Mouse (Mus musculus) ES-E14 (cell line): ENCODE measurements at regions not wholly inside any gene's neighbourhood (a gene's known extent, or its start where the extent isn't known, plus 50 kb on each side); places are given as distances from the start of the nearest gene placed in this dataset.

Experiments
- DNase-seq: peaks from one replicate; pipeline ENCODE4 v3.0.0-alpha.2; 2013; ENCODE audit warnings: low read depth, low spot score
- H3K27ac ChIP-seq: 2 replicates; pipeline ENCODE4 v1.5.1; 2012; ENCODE audit warnings: low read depth, mild to moderate bottlenecking, low read length, moderate library complexity, mixed read lengths; ENCODE audit not compliant: poor library complexity, insufficient read depth, severe bottlenecking
- H3K36me3 ChIP-seq: 2 replicates; pipeline ENCODE4 v1.6.1; 2012; ENCODE audit warnings: mild to moderate bottlenecking, low read length, moderate library complexity, mixed read lengths; ENCODE audit not compliant: control insufficient read depth, poor library complexity, insufficient read depth, severe bottlenecking
- H3K4me1 ChIP-seq, 2 experiments: fragments of 150-350 bp in 1 of 2; sonication (generic) in 1 of 2; 2 replicates each; pipeline ENCODE4 v1.6.1; 2012; ENCODE audit warnings: low read length in 2 of 2, mild to moderate bottlenecking in 1 of 2, mixed read lengths in 1 of 2; ENCODE audit not compliant: control insufficient read depth in 2 of 2, insufficient read depth in 2 of 2, poor library complexity in 1 of 2
- H3K4me3 ChIP-seq, 2 experiments: fragments of 150-350 bp in 1 of 2; sonication (generic) in 1 of 2; 2 replicates each; pipeline ENCODE4 v1.5.1; 2012; ENCODE audit warnings: low read length in 2 of 2, low read depth in 1 of 2, mild to moderate bottlenecking in 1 of 2, mixed read lengths in 1 of 2; ENCODE audit not compliant: insufficient read depth in 1 of 2, poor library complexity in 1 of 2, severe bottlenecking in 1 of 2
- H3K9ac ChIP-seq: 2 replicates; pipeline ENCODE4 v1.6.1; 2012; ENCODE audit warnings: low read depth, mild to moderate bottlenecking, low read length, mixed read lengths; ENCODE audit not compliant: poor library complexity, insufficient read depth, severe bottlenecking
- H3K9me3 ChIP-seq: fragments of 150-350 bp; sonication (generic); 2 replicates; pipeline ENCODE4 v1.6.1; 2012; ENCODE audit warnings: low read depth, mild to moderate bottlenecking, low read length; ENCODE audit not compliant: control insufficient read depth, insufficient read depth
- CHD2 ChIP-seq: IDR thresholded peaks from 2 replicates; pipeline ENCODE4 v1.6.1; 2014; ENCODE audit warnings: mild to moderate bottlenecking, low read depth, low read length, inconsistent platforms
- HCFC1 ChIP-seq: IDR thresholded peaks from 2 replicates; pipeline ENCODE4 v1.6.1; 2012; ENCODE audit warnings: low read length, inconsistent platforms, borderline replicate concordance; ENCODE audit not compliant: insufficient read depth
- MAFK ChIP-seq: IDR thresholded peaks from 2 replicates; pipeline ENCODE4 v1.6.1; 2014; ENCODE audit warnings: mild to moderate bottlenecking, low read depth, low read length, inconsistent platforms; ENCODE audit not compliant: insufficient read depth
- ZC3H11A ChIP-seq: IDR thresholded peaks from 2 replicates; pipeline ENCODE4 v1.6.1; 2012; ENCODE audit warnings: low read depth, mild to moderate bottlenecking, inconsistent platforms, low read length, borderline replicate concordance
- ZNF384 ChIP-seq: IDR thresholded peaks from 2 replicates; pipeline ENCODE4 v1.6.1; 2012; ENCODE audit warnings: low read depth, low read length, inconsistent platforms
- in situ Hi-C, 2 experiments: fragments of 600-800 bp; cut with MboI; formaldehyde crosslinking; loops; one replicate each; pipeline ENCODE4 v1.15.1; 2025; ENCODE audit warnings: low sequenced_read_pairs in 2 of 2, inconsistent platforms in 1 of 2; ENCODE audit not compliant: unreplicated experiment in 2 of 2

DNA sequence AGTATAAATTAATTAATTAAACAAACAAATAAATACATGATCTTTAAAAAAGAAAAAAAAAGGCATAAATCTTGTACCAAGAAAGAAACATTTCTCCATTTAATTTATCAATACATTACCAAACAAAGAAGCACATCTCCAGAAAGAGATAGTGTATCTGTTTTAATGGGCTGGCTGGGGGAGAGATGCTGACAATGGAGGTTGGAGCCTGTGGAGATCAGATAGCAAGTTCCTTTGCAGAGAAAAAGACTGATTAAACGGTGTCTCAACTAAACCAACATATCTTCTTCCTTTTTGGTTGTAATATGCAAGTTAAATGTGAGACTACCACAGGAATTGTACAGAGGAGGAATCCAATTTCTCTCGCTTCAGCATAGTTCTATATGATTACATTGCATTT lies 433.5 kb upstream of the Htr2c start:
- in situ Hi-C loops = no loop called here
- no peak for DNase-seq
- Histone ChIP-seq H3K4me1 (no peaks in the 10 kb centered on the region), H3K4me3 (no peak overlapping the region), H3K36me3 (no peaks in the 10 kb centered on the region), H3K27ac (no peak overlapping the region), H3K9me3 (no peaks in the 10 kb centered on the region), H3K9ac (no peak overlapping the region)
- TF ChIP-seq CHD2 (no peak), HCFC1 (no peak), ZC3H11A (no peak), ZNF384 (no peak), MAFK (no peak)

DNA sequence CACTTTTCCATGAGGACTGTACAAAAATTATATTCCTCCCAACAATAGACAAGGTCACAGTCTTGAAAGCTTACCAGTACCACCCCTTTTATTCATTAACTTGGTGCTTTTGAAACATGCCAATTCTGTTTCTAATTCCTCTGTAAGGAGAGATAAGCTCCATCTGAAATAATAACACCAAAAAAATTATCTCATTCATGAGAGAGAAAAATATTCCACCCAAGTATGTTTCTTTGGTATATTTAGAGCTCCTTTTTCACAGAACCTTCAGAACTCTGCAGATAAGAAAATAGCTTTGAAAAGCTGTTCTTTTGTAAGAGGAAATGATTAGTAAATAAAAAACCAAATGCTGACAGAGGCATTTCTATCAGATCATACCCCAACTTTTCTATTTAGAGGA lies 424.5 kb upstream of the Htr2c start:
- in situ Hi-C loops = no loop called here
- no peak overlapping the region for H3K9ac ChIP-seq
- H3K4me1 ChIP-seq = no peaks in the 10 kb centered on the region
- no peak for DNase-seq
- H3K9me3 ChIP-seq = no peaks in the 10 kb centered on the region
- H3K27ac ChIP-seq = no peak overlapping the region
- H3K4me3 ChIP-seq = no peak overlapping the region
- no peaks in the 10 kb centered on the region for H3K36me3 ChIP-seq
- TF ChIP-seq HCFC1 (no peak), ZC3H11A (no peak), ZNF384 (no peak), MAFK (no peak), CHD2 (no peak)

DNA sequence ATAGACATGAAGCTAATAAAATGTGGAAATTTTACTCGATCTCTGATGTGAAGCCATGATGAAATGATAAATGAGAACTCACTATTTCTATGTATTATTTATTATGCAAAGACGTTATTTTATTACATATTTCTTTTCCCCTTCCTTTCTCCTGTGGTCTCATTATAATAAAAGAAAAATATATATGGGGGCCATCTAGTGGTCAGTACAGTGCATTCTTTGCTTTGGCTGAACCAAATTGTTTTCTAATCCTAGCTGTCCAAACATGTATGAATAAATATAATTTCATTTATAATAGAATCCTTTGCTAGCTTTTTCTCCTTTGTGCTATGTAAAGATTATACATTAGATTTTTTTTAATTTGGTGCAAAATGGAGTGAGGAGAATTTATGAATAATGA lies 403.7 kb upstream of the Htr2c start:
- in situ Hi-C loops = no loop called here
- Histone ChIP-seq H3K4me1 (no peaks in the 10 kb centered on the region), H3K4me3 (no peak overlapping the region), H3K36me3 (no peaks in the 10 kb centered on the region), H3K9me3 (no peaks in the 10 kb centered on the region), H3K9ac (no peak overlapping the region), H3K27ac (no peak overlapping the region)
- DNase-seq = no peak
- TF ChIP-seq MAFK (no peak), CHD2 (no peak), HCFC1 (no peak), ZC3H11A (no peak), ZNF384 (no peak)
